Mouse (Mus musculus): ENCODE data around the gene Erlec1.

Gene Erlec1

GRCm38 (mm10) chr11:30954279-30954725 lies at the start of gene Erlec1:
Gene Erlec1, minus strand, starts transcription at chr11:30954335.
- peak; percentile 90 for DNase-seq (ENCODE audit: low read depth, low spot score)

- no peak for DNase-seq (ENCODE audit: low read depth, low spot score)
Measured at GRCm38 (mm10) chr11:31001169-31001908, 47.2 kb upstream of the Erlec1 start.

GRCm38 (mm10) chr11:31000028-31000427 lies 45.9 kb upstream of the Erlec1 start:
- peak; percentile 49 for DNase-seq (ENCODE audit: low read depth, low spot score)

GRCm38 (mm10) chr11:30998704-30999103 lies 44.6 kb upstream of the Erlec1 start:
- no peak for DNase-seq (ENCODE audit: low read depth, low spot score)

- DNase-seq (ENCODE audit: low read depth, low spot score) = no peak
Measured at GRCm38 (mm10) chr11:30998199-30998598, 44.1 kb upstream of the Erlec1 start.

GRCm38 (mm10) chr11:30996670-30997069 lies 42.5 kb upstream of the Erlec1 start:
- DNase-seq (ENCODE audit: low read depth, low spot score) = no peak

GRCm38 (mm10) chr11:30986625-30987017 lies 32.5 kb upstream of the Erlec1 start:
- DNase-seq (ENCODE audit: low read depth, low spot score) = no peak

GRCm38 (mm10) chr11:30985877-30986624 lies 31.9 kb upstream of the Erlec1 start, which contains the start of gene Chac2:
Gene Chac2, minus strand, starts transcription at chr11:30986350.
- DNase-seq (ENCODE audit: low read depth, low spot score) = peak; percentile 94

- peak; percentile 35 for DNase-seq (ENCODE audit: low read depth, low spot score)
Measured at GRCm38 (mm10) chr11:30985237-30985636, 31.1 kb upstream of the Erlec1 start.

- DNase-seq (ENCODE audit: low read depth, low spot score) = peak; percentile 60
Measured at GRCm38 (mm10) chr11:30953469-30954154, 523 bp downstream of the Erlec1 start.

- DNase-seq (ENCODE audit: low read depth, low spot score) = no peak
Measured at GRCm38 (mm10) chr11:30952829-30953228, 1.3 kb downstream of the Erlec1 start.

GRCm38 (mm10) chr11:30943522-30943921 lies 10.6 kb downstream of the Erlec1 start:
- DNase-seq (ENCODE audit: low read depth, low spot score) = peak; percentile 33

- no peak for DNase-seq (ENCODE audit: low read depth, low spot score)
Measured at GRCm38 (mm10) chr11:30928498-30928897, 25.6 kb downstream of the Erlec1 start.

GRCm38 (mm10) chr11:30928079-30928478 lies 26.1 kb downstream of the Erlec1 start:
- no peak for DNase-seq (ENCODE audit: low read depth, low spot score)

- no peak for DNase-seq (ENCODE audit: low read depth, low spot score)
Measured at GRCm38 (mm10) chr11:30923283-30923682, 30.9 kb downstream of the Erlec1 start.

GRCm38 (mm10) chr11:30920641-30921040 lies 33.5 kb downstream of the Erlec1 start:
- no peak for DNase-seq (ENCODE audit: low read depth, low spot score)

- no peak for DNase-seq (ENCODE audit: low read depth, low spot score)
Measured at GRCm38 (mm10) chr11:30912311-30912710, 41.8 kb downstream of the Erlec1 start.

GRCm38 (mm10) chr11:30899312-30899711 lies 54.8 kb downstream of the Erlec1 start:
- DNase-seq (ENCODE audit: low read depth, low spot score) = no peak

- no peak for DNase-seq (ENCODE audit: low read depth, low spot score)
Measured at GRCm38 (mm10) chr11:30896201-30896600, 57.9 kb downstream of the Erlec1 start.

GRCm38 (mm10) chr11:30888153-30888552 lies 66.0 kb downstream of the Erlec1 start:
- no peak for DNase-seq (ENCODE audit: low read depth, low spot score)

- no peak for DNase-seq (ENCODE audit: low read depth, low spot score)
Measured at GRCm38 (mm10) chr11:30885171-30885871, 68.8 kb downstream of the Erlec1 start, which contains the start of the genes Gpr75 and Asb3. Gene Gpr75, plus strand, starts transcription at chr11:30885358. Gene Asb3, plus strand, starts transcription at chr11:30885416.
